Mouse (Mus musculus) ES-Bruce4 (cell line): ENCODE results near the gene Rfc2. TPM values are rescaled to one million over a fixed set of nuclear protein-coding genes. Genes with fewer than 3 reads are reported as not detected.
A peak's percentile ranks its signal among the peaks of the same experiment; 100 is the strongest.

Experiments
- H3K27ac ChIP-seq: 2 replicates; pipeline ENCODE4 v1.5.1; 2012; ENCODE audit warnings: low read length, inconsistent platforms; ENCODE audit not compliant: insufficient read depth
- H3K27me3 ChIP-seq: 2 replicates; pipeline ENCODE4 v1.6.1; 2012; ENCODE audit warnings: mild to moderate bottlenecking, low read length, inconsistent platforms; ENCODE audit not compliant: control insufficient read depth, poor library complexity, insufficient read depth, severe bottlenecking
- H3K36me3 ChIP-seq: 2 replicates; pipeline ENCODE4 v1.6.1; 2012; ENCODE audit warnings: inconsistent platforms, mild to moderate bottlenecking, low read length, moderate library complexity; ENCODE audit not compliant: control insufficient read depth, poor library complexity, insufficient read depth, severe bottlenecking
- H3K4me1 ChIP-seq: one replicate; pipeline ENCODE4 v1.8.1; 2011; ENCODE audit warnings: low read length; ENCODE audit not compliant: control insufficient read depth, insufficient read depth
- H3K4me3 ChIP-seq: 2 replicates; pipeline ENCODE4 v1.5.1; 2011; ENCODE audit warnings: low read depth, mild to moderate bottlenecking, low read length
- H3K9ac ChIP-seq: 2 replicates; pipeline ENCODE4 v1.6.1; 2012; ENCODE audit warnings: low read depth, mild to moderate bottlenecking, inconsistent platforms; ENCODE audit not compliant: poor library complexity, severe bottlenecking
- H3K9me3 ChIP-seq: replicated peaks from 2 replicates; pipeline ENCODE4 v1.6.1; 2012; ENCODE audit warnings: mild to moderate bottlenecking, low read length, inconsistent platforms; ENCODE audit not compliant: control insufficient read depth, poor library complexity, insufficient read depth, severe bottlenecking
- CTCF ChIP-seq: IDR thresholded peaks from one replicate; pipeline ENCODE4 v1.8.1; 2011; ENCODE audit warnings: low read depth, low read length
- EP300 ChIP-seq: IDR thresholded peaks from 2 replicates; pipeline ENCODE4 v1.6.1; 2011; ENCODE audit warnings: low read depth, low read length; ENCODE audit not compliant: insufficient read depth
- POLR2A ChIP-seq: IDR thresholded peaks from one replicate; pipeline ENCODE4 v1.8.1; 2011; ENCODE audit warnings: low read length; ENCODE audit not compliant: insufficient read depth
- polyA plus RNA-seq: library from polyadenylated mRNA; stranded (reverse); fragments of >200 nt; gene quantifications from 2 replicates; pipeline ENCODE4 v1.2.4, GENCODE M21; 2011; ENCODE audit warnings: low read depth; ENCODE audit not compliant: missing spikeins, insufficient read depth, insufficient read length

Gene Rfc2
- polyA plus RNA-seq, 1 experiment: 121 TPM

DNA sequence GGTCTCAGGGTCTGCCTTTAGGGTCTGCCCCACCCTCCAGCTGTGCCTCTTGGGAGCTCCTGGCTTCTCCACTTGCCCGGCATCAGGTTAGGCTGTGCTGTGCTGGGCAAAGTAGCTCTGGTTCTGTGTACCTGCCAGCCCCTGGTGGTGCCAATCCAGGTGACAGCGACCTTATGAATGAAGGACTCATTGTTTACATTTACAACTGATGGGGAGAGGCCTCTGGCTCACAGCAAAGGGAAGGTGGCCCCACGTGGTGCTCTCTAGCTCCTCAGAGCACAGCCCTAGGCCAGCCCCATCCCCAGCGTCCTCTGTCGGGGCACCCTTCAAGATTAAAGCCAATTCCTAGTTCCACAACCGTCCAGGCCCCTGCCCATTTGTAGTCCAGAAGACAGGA is 30.3 kb upstream of the Rfc2 start:
- Histone ChIP-seq H3K36me3 (no peaks in the 10 kb centered on the region), H3K27ac (no peak overlapping the region), H3K4me3 (peak overlapping the region; percentile 79), H3K9ac (peak overlapping the region; percentile 67), H3K9me3 (no peaks in the 10 kb centered on the region), H3K4me1 (no peaks in the 10 kb centered on the region), H3K27me3 (no peaks in the 10 kb centered on the region)
- no peak for TF ChIP-seq CTCF

DNA sequence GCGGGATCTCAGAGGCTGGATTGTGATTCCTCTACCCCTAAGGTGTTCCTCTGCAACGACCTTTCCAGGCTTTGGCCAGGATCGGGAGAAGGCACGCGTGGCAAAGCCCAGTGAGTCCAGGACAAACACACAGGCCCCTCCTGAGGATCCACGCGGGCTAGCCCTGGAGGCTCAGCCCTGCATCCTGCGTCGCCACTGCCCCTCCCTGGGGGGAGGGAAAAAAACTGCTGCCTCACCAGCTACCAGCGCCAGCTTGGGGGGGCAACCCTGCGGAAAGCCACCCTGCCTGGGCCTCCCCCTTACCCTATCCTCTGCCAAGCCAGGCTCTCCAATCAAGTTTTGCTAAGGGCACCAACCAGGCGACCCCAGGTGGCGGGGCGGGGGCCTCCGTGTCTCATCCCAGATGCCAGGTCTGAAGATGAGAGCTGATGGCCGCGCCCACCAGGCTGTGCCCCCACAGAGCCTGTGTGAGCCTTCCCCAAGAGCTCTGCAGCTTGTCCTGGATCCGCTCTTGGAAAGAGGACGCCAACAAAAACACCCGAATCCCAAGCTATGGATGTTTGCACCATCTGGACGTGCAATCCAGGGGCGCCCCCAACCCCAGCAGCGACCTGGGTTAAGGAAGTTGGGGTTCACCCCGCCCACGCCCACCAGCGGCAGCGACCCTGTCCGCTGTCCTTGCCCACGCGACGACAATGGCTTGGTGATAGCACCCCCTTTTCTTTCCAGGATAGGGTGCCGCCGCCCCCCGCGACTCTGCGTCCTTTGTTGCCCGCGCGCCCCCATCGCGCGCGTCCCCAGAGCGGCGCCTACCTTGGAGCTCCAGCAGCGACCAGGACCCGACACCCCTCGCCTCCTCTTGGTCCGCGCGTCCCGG is 29.7 kb upstream of the Rfc2 start:
- Histone ChIP-seq H3K27me3 (no peaks in the 10 kb centered on the region), H3K36me3 (no peaks in the 10 kb centered on the region), H3K4me3 (peak overlapping the region; percentile 79), H3K9ac (peak overlapping the region; percentile 67), H3K9me3 (no peaks in the 10 kb centered on the region), H3K27ac (no peak overlapping the region), H3K4me1 (no peaks in the 10 kb centered on the region)
- no peak for TF ChIP-seq POLR2A
- no peak for TF ChIP-seq CTCF
- no peak for TF ChIP-seq EP300

GRCm38 (mm10) chr5:134552110-134552972 is 28.8 kb upstream of the Rfc2 start, which contains the start of gene Clip2:
TSS of gene Clip2 (minus strand) at chr5:134552434.
- peak within 1 kb of the TSS; percentile 67 for H3K9ac ChIP-seq
- H3K4me3 ChIP-seq: peak within 1 kb of the TSS; percentile 79
- H3K36me3 ChIP-seq: no peaks in the 10 kb centered on the region
- TF ChIP-seq EP300: no peak
- TF ChIP-seq POLR2A: no peak
- TF ChIP-seq CTCF: no peak
- no peaks in the 10 kb centered on the region for H3K9me3 ChIP-seq
- no peaks in the 10 kb centered on the region for H3K4me1 ChIP-seq
- no peak within 1 kb of the TSS for H3K27ac ChIP-seq
- H3K27me3 ChIP-seq: no peaks in the 10 kb centered on the region

GRCm38 (mm10) chr5:134553951-134554546 is 27.1 kb upstream of the Rfc2 start:
- Histone ChIP-seq H3K27ac (no peak overlapping the region), H3K27me3 (no peaks in the 10 kb centered on the region), H3K36me3 (no peaks in the 10 kb centered on the region), H3K4me3 (no peak overlapping the region), H3K9ac (no peak overlapping the region), H3K4me1 (no peaks in the 10 kb centered on the region), H3K9me3 (no peaks in the 10 kb centered on the region)
- TF ChIP-seq CTCF: no peak
- TF ChIP-seq POLR2A: no peak
- no peak for TF ChIP-seq EP300

GRCm38 (mm10) chr5:134555463-134556164 is 25.6 kb upstream of the Rfc2 start:
- no peaks in the 10 kb centered on the region for H3K27me3 ChIP-seq
- TF ChIP-seq POLR2A: no peak
- no peak for TF ChIP-seq EP300
- no peak for TF ChIP-seq CTCF
- no peak overlapping the region for H3K9ac ChIP-seq
- H3K4me3 ChIP-seq: no peak overlapping the region
- H3K4me1 ChIP-seq: no peaks in the 10 kb centered on the region
- no peak overlapping the region for H3K27ac ChIP-seq
- H3K9me3 ChIP-seq: no peaks in the 10 kb centered on the region
- no peaks in the 10 kb centered on the region for H3K36me3 ChIP-seq
